Mouse (Mus musculus): ENCODE data around the gene Axl.
"Not testable (repeated sequence)": the region's sequence is repeated elsewhere in the genome, so short reads cannot be mapped to it uniquely, and the experiment has no call there.

The Axl gene

DNA sequence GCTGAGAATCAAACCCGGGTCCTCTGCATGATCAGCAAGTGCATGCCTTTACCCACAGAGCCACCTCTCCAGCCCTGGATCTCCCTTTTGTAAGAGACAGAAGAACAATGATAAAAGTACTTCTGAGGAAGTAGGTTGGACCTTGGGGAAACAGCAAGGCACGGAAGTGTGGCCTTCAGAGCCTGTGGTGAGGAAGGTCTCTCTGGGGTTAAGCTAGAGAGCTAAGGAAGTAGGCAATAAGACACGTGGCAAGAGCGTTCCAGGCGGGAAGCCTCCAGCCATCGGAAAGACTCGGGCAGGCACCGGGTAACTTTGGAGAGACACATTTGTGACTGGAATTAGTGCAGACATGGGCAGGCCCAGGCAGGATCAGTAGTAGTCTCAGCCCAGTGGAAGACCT lies 6.3 kb upstream of the Axl start:
- no peak for DNase-seq (ENCODE audit: low spot score in 2 of 2)

- DNase-seq (ENCODE audit: low spot score in 2 of 2) = no peak
These were observed 5.2 kb upstream of the Axl start for GRCm38 (mm10) chr7:25793679-25794078.

GRCm38 (mm10) chr7:25792966-25793365 lies 4.5 kb upstream of the Axl start:
- DNase-seq (ENCODE audit: low spot score in 2 of 2) = not testable (repeated sequence)

GRCm38 (mm10) chr7:25790615-25791014 lies 2.1 kb upstream of the Axl start:
- no peak for DNase-seq (ENCODE audit: low spot score in 2 of 2)

DNA sequence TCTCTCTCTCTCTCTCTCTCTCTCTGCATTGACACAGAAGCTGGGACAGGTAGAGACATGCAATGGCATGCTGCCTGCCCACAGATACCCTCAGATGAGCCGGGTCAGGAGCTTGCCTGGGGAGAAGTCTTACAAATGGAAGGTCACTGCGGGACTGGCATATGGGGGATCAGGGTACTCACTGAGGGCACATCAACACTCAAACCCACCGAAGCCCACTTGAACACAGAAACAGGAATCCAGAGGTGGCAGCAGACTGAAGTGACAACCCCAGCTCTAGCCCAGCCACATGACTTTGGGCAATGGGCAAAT lies 580 bp upstream of the Axl start:
- DNase-seq (ENCODE audit: low spot score in 2 of 2) = no peak

DNA sequence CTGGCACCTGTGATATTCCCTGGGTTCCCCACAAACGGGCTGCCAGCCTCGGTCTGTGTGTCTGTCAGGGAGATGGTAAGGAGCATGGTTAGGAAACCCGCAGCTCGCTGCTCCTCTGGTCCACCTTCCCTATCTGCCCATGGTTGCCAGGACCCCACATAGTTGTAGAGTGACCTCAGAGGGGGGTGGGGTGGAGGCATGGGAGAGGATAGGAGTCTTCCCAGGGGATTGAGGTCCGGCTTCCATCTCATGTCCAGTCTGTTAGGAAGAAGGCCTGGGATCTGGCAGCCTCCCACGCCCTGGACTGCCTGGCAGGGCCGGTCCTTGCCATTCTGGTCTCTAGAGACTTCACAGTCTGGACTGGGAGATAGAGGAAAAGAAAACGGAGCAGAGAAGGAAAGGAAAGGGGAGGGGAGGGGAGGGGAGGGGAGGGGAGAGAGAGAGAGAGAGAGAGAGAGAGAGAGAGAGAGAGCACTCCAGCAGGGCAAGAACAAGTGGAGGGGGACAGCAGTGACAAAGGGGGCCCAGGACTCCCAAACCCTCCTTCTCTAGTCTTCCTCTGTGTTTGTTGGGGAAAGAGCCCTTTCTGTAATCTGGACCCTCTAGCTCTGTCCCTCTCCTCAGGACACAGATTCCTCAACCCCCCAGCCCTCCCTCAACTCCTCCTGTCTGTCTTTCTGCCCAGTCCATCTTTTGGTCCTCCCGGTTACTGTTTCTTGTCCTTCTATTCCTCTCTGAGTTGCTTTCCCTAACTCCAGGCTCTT lies 867 bp downstream of the Axl start:
- DNase-seq (ENCODE audit: low spot score in 2 of 2) = no peak

DNA sequence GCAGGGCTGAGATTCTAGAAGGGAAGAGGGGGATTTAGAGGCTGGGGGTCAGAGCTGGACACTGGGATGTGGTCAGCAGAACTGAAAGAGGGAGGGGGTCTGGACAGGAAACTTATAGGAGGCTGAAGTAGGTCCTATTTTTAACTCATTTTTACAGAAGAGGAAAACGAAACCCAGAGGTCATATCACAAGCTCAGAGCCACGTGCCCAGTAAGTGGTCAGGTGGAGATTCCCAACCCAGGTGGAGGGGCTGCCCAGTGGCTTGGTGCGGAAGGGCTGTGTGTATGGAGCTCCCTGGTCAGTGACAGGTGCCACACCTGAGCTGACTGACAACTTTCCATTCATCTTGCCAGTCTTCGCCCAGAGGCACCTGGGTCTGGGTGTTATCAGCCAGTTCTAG lies 1.5 kb downstream of the Axl start:
- no peak for DNase-seq (ENCODE audit: low spot score in 2 of 2)

DNA sequence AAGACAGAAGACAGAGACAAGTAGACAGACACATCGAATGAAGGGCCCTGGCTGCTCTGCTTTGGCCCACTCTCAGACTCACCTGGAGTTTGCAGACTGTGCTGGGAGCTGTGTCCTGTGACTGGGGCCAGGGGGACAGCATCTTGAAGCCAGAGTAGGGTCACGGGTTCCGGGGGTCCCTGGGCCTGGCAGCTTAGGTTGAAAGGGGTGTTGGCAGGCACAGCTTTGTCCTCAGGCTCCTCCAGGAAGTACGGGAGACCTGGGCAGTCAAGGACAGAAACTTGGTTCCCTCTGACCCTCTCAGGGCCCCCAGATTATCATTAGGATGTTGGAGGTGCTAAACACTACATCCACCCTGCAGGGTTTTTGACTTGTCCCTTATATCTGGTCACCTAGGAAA lies 2.8 kb downstream of the Axl start:
- no peak for DNase-seq (ENCODE audit: low spot score in 2 of 2)

DNA sequence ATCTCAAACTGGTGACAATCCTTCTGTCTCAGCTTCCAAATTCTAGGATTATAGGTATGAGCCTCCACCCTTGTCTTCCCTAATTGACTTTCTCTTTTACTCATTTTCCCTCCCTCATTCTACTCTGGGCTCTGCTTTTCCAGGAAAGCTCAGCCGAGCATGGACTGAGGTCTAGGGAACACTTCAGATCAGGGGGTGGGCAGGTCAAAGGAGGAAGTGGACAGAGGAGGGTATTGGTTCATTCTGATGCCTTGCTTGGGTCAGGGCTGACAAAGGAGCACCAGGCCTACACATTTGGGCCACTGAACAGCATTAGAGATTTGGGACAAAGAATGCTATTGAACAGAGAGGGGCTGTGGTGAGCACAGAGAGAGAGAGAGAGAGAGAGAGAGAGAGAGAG lies 3.7 kb downstream of the Axl start:
- DNase-seq (ENCODE audit: low spot score in 2 of 2) = no peak

GRCm38 (mm10) chr7:25783746-25784145 lies 4.8 kb downstream of the Axl start:
- no peak for DNase-seq (ENCODE audit: low spot score in 2 of 2)

- DNase-seq (ENCODE audit: low spot score in 2 of 2) = no peak
These were observed 5.8 kb downstream of the Axl start for GRCm38 (mm10) chr7:25782744-25783143.

- no peak for DNase-seq (ENCODE audit: low spot score in 2 of 2)
These were observed 6.4 kb downstream of the Axl start for GRCm38 (mm10) chr7:25781937-25782610.

DNA sequence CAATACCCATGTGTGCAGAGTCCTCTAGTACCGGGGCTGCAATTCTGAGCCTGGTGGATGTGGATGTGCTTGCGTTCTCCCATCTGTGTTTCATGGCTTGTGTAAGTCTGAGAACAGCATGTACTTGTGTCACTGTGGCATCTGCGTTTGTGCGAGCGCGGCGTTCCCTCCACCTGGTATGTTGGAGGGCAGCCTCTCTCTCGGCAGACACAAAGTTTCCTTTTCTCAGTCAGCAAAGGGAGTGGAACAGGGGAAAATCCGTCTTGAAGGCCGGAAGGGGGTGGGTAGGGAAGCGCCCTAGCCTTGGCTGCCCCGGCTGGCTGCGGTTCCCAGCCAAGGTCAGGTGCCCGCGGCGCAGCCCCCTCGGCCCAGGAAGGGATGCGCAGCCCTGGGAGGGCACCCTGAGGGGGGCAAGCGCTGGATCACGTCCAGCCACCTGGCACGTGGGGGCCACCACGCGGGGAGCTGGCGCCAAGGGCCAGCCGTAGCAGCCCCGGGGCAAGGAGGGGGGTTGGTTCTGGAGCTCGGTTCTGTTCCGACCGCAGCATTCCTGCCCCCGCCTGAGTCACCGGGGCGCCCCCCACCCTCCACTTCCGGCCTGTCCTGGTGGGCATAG lies 7.1 kb downstream of the Axl start:
- peak in 1 of 2 experiments; percentile 37 for DNase-seq (ENCODE audit: low spot score in 2 of 2)

DNA sequence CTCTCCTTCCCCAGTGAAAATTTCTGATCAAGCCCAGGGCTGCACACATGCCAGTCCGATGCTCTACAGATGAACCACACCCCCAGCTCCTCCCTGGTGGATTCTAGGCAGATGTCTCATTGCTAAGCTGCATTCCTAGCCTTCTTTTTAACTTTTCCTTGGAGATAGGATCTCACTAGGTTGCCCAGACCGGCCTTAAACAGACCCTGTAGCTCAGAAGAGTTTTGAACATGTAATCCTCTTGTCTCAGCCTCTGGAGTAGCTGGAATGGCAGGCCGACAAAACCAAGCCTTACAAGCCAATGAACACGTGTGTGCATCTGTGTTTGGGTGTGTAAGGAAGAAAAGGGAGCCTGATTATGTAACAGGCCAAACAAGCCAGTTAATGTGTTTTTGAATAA lies 7.8 kb downstream of the Axl start:
- DNase-seq (ENCODE audit: low spot score in 2 of 2) = no peak

- DNase-seq (ENCODE audit: low spot score in 2 of 2) = no peak
These were observed 8.5 kb downstream of the Axl start for GRCm38 (mm10) chr7:25780021-25780420.

GRCm38 (mm10) chr7:25768229-25768628 lies 20.3 kb downstream of the Axl start:
- no peak for DNase-seq (ENCODE audit: low spot score in 2 of 2)

GRCm38 (mm10) chr7:25766108-25766507 lies 22.4 kb downstream of the Axl start:
- no peak for DNase-seq (ENCODE audit: low spot score in 2 of 2)

DNA sequence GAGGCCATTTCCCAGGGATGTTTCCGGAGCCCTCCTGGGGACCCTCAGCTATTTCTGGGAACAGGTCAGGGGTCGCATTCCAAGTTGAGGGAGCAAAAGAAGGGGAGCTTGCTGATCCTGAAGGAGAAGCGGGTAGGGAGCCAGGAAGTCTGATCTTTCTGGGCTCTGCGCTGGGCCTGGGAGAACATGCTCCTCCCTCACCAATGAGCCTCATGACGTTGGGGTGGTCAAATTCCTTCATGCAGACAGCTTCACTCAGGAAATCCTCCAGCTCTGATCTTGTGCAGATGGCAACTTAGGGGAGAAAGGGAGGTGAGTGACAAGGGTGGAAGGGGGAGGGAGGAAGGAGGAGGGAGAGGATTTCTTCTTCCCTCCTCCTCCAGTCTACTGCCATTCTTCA lies 24.3 kb downstream of the Axl start:
- no peak for DNase-seq (ENCODE audit: low spot score in 2 of 2)

- no peak for DNase-seq (ENCODE audit: low spot score in 2 of 2)
These were observed 24.8 kb downstream of the Axl start for GRCm38 (mm10) chr7:25763678-25764077.

DNA sequence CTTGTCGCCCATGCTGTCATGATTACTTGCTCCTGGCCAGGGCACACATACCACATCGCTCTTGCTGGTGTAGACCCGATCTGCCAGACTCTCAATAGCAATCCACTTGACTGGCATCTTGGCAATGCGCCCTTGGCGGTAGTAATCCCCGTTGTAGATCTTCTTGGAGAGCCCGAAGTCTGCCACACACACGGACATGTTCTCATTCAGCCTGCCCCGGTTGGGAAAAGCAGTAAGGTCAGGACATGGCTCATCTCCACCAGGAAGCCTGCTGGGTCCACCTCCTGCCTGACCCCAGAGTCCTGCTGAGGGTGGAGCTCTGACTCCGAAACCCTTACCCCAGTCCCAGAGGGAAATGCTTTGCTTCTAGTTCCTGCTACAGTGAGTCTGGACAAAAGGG lies 27.2 kb downstream of the Axl start:
- DNase-seq (ENCODE audit: low spot score in 2 of 2) = no peak

- peak; percentile 84 to 89 for DNase-seq (ENCODE audit: low spot score in 2 of 2)
These were observed 32.5 kb downstream of the Axl start for GRCm38 (mm10) chr7:25756011-25756410.

DNA sequence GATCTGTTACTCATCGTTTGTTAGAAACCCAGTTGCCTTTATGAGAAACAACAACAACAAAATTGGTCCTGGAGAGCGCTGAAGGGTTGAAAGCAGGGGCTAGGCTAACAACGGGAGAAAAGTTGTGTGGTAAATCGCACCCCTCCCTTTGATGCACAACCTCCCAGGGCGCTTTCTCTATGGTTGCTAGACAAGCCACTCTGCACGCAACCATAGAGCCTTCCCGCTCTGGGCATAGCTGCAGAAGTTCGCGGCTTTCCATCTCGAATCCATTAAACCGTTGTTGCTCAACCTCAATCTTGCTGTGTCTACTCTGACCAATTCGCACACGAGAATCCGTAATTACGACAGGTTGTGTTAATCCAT lies 33.1 kb downstream of the Axl start:
- peak; percentile 59 to 65 for DNase-seq (ENCODE audit: low spot score in 2 of 2)

DNA sequence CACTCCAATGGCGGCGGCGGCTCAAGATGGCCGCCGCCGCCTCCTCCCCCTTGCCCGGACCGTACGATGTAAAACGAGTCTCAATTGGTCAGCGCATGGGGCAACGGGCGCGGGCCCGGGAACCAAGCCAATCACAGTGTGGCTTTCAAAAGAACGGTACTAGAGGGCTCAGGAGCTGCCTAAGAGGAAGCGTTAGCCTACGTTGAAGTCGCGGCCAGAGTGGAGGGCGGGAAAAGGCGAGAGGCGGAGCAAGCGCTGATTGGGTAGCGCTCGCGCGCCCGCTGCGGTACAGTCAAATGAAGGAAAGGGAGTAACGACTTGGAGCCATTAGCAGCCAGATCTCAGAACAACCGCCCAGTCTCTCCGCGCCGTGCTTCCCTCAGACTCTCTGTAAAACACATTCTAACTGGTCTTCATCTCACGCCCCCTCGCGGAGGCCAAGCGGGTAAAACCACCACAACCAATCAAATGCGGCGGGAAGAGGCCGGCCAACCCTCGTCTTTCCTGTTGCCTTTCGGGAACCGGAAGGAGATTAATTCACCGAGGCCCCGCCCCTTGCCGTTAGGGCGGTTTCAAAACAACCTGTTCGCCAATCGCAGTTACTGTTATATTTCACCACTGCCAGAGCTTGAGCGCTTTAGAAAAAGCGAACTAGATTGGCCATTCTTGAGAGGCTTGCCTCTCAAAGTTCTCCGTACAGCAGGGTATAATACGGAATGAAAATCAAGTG lies 33.6 kb downstream of the Axl start, which contains the start of gene Hnrnpul1:
TSS of gene Hnrnpul1 (minus strand) at position 20 of the 730 bp plus-strand sequence.
- peak; percentile 99 for DNase-seq (ENCODE audit: low spot score in 2 of 2)
